Mouse (Mus musculus) intestine, postnatal 0 days (tissue): Measurements from ENCODE around the gene Arhgap1. TPM values are rescaled to one million over a fixed set of nuclear protein-coding genes. Genes with fewer than 3 reads are reported as not detected.
A peak's percentile ranks its signal among the peaks of the same experiment; 100 is the strongest.

Experiments
- ATAC-seq: fragments of 200-750 bp; cut with Nextera tagmentation; 2 replicates; pipeline ENCODE4 v1.8.0; 2017; ENCODE audit warnings: mild to moderate bottlenecking, moderate TSS enrichment, moderate library complexity
- H3K27ac ChIP-seq: fragments of 300-500 bp; sonication (generic); 2 replicates; pipeline ENCODE4 v1.5.1; 2014; ENCODE audit warnings: mild to moderate bottlenecking, low read depth, low read length, moderate library complexity
- H3K27me3 ChIP-seq: fragments of 300-500 bp; sonication (generic); replicated peaks from 2 replicates; pipeline ENCODE4 v1.6.1; 2014; ENCODE audit warnings: low read length, mixed read lengths; ENCODE audit not compliant: control insufficient read depth, insufficient read depth
- H3K36me3 ChIP-seq: fragments of 300-500 bp; sonication (generic); 2 replicates; pipeline ENCODE4 v1.6.1; 2014; ENCODE audit warnings: mild to moderate bottlenecking, moderate library complexity; ENCODE audit not compliant: control insufficient read depth, insufficient read depth
- H3K4me1 ChIP-seq: fragments of 300-500 bp; sonication (generic); replicated peaks from 2 replicates; pipeline ENCODE4 v1.6.1; 2014; ENCODE audit warnings: antibody characterized with exemption, low read length, mixed read lengths; ENCODE audit not compliant: control insufficient read depth, insufficient read depth
- H3K4me2 ChIP-seq: fragments of 300-500 bp; sonication (generic); replicated peaks from 2 replicates; pipeline ENCODE4 v1.6.1; 2014; ENCODE audit warnings: low read depth, mild to moderate bottlenecking, moderate library complexity
- H3K4me3 ChIP-seq: fragments of 300-500 bp; sonication (generic); 2 replicates; pipeline ENCODE4 v1.5.1; 2014; ENCODE audit warnings: low read depth, low read length
- H3K9ac ChIP-seq: fragments of 300-500 bp; sonication (generic); 2 replicates; pipeline ENCODE4 v1.6.1; 2014; ENCODE audit warnings: mild to moderate bottlenecking, low read depth, low read length
- H3K9me3 ChIP-seq: fragments of 300-500 bp; sonication (generic); 2 replicates; pipeline ENCODE4 v1.6.1; 2016; ENCODE audit warnings: mixed run types; ENCODE audit not compliant: control insufficient read depth
- CTCF ChIP-seq: sonication (generic); IDR thresholded peaks from 2 replicates; pipeline ENCODE4 v1.5.1; 2016; ENCODE audit warnings: low read depth, mild to moderate bottlenecking, control low read depth, antibody characterized with exemption, moderate library complexity
- WGBS: fragments of 180-500 bp; shearing (Covaris S2); extraction: QIAGEN DNeasy Blood & Tissue Kit; methylation state at CpG from one replicate; pipeline ENCODE4 v1.1.7; 2014; 5-methylcytosine and 5-hydroxymethylcytosine counted together
- polyA plus RNA-seq: library from polyadenylated mRNA; unstranded; fragments of >200 nt; fragmentation: Nextera tagmentation; extraction: Ambion mirVana; gene quantifications from 2 replicates; pipeline ENCODE4 v1.2.1, GENCODE M21; 2015

The Arhgap1 gene
- polyA plus RNA-seq, 1 experiment from 2014 or later: 92.3 TPM

- Histone ChIP-seq H3K36me3 (peaks cover 86% of the 10 kb centered on the region), H3K9me3 (no peaks in the 10 kb centered on the region), H3K4me1 (no peaks in the 10 kb centered on the region), H3K27me3 (no peaks in the 10 kb centered on the region), H3K9ac (no peak overlapping the region), H3K4me3 (no peak overlapping the region), H3K4me2 (no peak overlapping the region), H3K27ac (0 out of 2 replicates have a peak overlapping the region, but pooled peaks have one; percentile 4)
- TF ChIP-seq CTCF: no peak
- WGBS: 82% methylated on average over 2 of the region's 2 CpGs
- no peak for ATAC-seq
Measured at GRCm38 (mm10) chr2:91673587-91673986, 23.9 kb downstream of the Arhgap1 start.

DNA sequence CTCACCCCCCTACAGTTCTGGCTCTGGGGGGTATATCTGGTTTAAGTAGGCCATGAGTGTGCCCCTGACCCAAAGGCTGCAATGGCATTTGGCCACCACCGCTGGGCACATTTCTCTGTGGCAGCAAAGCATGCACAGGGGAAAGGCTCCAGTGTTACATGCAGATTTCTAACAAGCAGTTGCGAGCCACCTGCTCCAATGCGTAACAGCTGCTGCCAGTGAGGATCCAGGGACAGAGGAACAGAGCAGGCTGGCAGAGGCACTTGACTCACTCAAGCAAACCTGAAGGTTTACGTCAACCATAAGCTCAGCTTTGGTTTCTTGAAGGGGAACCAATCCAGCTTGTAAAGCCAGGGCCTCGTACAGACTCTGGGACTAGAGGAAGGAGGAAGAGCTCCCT, 25.2 kb downstream of the Arhgap1 start:
- 88% methylated on average over 5 of the region's 5 CpGs for WGBS
- no peak overlapping the region for H3K27ac ChIP-seq

DNA sequence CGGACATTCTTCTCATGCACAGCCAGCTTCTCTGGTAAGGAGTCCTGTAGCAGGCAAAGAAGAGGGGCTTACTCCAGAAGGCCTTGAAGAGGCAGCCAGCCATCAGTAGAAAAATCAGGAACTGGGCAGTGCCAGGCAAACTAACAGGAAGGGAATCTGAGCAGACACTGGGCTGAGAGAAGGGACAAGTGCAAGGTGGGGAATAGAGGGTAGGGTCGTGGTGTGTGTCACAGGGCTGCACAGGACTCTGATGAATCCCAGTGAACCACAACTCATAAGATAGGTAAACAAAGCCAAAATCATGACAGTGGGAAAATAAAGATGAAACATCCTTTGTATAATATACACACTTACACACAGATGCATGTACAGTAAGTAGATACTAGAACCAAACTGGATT, 26.8 kb downstream of the Arhgap1 start:
- Histone ChIP-seq H3K9me3 (no peaks in the 10 kb centered on the region), H3K27ac (no peak overlapping the region), H3K9ac (no peak overlapping the region), H3K4me3 (no peak overlapping the region), H3K4me1 (no peaks in the 10 kb centered on the region), H3K36me3 (peaks cover 84% of the 10 kb centered on the region), H3K4me2 (no peak overlapping the region), H3K27me3 (no peaks in the 10 kb centered on the region)
- ATAC-seq: no peak
- no peak for TF ChIP-seq CTCF
- WGBS: 72% methylated on average over 2 of the region's 2 CpGs

More for the DNA sequence above, 25.2 kb downstream of the Arhgap1 start:
- Histone ChIP-seq H3K4me1 (no peaks in the 10 kb centered on the region), H3K27me3 (no peaks in the 10 kb centered on the region), H3K4me3 (no peak overlapping the region), H3K9ac (no peak overlapping the region), H3K4me2 (no peak overlapping the region), H3K36me3 (peaks cover 86% of the 10 kb centered on the region), H3K9me3 (no peaks in the 10 kb centered on the region)
- ATAC-seq: no peak
- TF ChIP-seq CTCF: no peak

DNA sequence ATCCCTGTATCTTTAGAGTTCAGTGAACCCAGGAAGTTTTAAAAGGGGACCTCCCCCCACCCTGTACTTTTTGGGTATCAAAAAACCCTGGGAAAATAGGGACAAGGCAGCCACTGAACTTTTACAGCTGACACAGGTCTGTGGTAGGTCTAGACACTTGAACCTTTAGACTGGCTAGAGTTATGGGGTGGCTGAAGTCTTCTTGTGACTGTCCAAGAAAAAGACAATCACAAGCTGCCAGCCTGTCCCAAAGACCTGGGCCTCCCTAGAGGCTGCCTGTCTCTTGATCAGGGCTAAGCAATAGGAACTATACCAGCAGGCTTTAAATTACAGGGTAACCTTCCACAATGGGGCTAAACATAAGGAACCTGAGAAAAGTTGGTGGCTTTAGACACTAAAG, 27.3 kb downstream of the Arhgap1 start:
- no peak for ATAC-seq
- H3K4me2 ChIP-seq: no peak overlapping the region
- no peaks in the 10 kb centered on the region for H3K27me3 ChIP-seq
- H3K4me1 ChIP-seq: no peaks in the 10 kb centered on the region
- no peaks in the 10 kb centered on the region for H3K9me3 ChIP-seq
- H3K27ac ChIP-seq: no peak overlapping the region
- H3K36me3 ChIP-seq: peaks cover 87% of the 10 kb centered on the region
- no peak for TF ChIP-seq CTCF
- H3K4me3 ChIP-seq: no peak overlapping the region
- H3K9ac ChIP-seq: no peak overlapping the region

- H3K4me2 ChIP-seq: no peak overlapping the region
- 60% methylated on average over 4 of the region's 4 CpGs for WGBS
- ATAC-seq: no peak
- no peaks in the 10 kb centered on the region for H3K27me3 ChIP-seq
- H3K36me3 ChIP-seq: peaks cover 70% of the 10 kb centered on the region
- H3K4me1 ChIP-seq: no peaks in the 10 kb centered on the region
- no peak overlapping the region for H3K4me3 ChIP-seq
- no peak overlapping the region for H3K27ac ChIP-seq
- H3K9me3 ChIP-seq: no peaks in the 10 kb centered on the region
- H3K9ac ChIP-seq: no peak overlapping the region
- TF ChIP-seq CTCF: peak; percentile 72
Measured at GRCm38 (mm10) chr2:91682850-91683249, 33.2 kb downstream of the Arhgap1 start.

DNA sequence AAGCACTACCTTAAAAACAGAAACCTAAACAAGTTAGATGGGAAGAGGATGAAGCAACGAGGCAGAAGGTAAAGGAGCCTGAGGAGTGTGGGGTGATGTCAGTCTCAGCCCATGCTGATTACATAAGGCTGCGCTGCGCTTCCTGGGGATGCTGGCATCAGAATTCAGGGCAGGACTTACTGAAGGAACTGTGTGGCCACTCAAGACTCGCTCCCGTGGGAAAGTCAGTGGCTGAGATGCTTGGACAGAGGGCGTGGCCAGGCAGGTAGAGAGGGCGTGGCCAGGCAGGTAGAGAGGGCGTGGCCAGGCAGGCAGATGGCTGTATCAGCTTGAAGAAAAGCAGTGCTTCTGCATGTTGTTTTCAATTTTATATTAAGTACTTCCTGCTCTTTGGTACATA, 34.3 kb downstream of the Arhgap1 start:
- Histone ChIP-seq H3K9me3 (no peaks in the 10 kb centered on the region), H3K36me3 (peaks cover 72% of the 10 kb centered on the region), H3K27me3 (no peaks in the 10 kb centered on the region), H3K4me2 (no peak overlapping the region), H3K4me3 (no peak overlapping the region), H3K9ac (no peak overlapping the region), H3K4me1 (no peaks in the 10 kb centered on the region), H3K27ac (no peak overlapping the region)
- no peak for ATAC-seq
- WGBS: 65% methylated on average over 8 of the region's 8 CpGs
- no peak for TF ChIP-seq CTCF

- WGBS: 82% methylated on average over 7 of the region's 7 CpGs
- H3K4me1 ChIP-seq: no peaks in the 10 kb centered on the region
- no peak for ATAC-seq
Measured at GRCm38 (mm10) chr2:91689452-91689851, 39.8 kb downstream of the Arhgap1 start.

More at GRCm38 (mm10) chr2:91689452-91689851, 39.8 kb downstream of the Arhgap1 start:
- TF ChIP-seq CTCF: no peak
- H3K27me3 ChIP-seq: no peaks in the 10 kb centered on the region
- peaks cover 66% of the 10 kb centered on the region for H3K36me3 ChIP-seq
- H3K4me2 ChIP-seq: no peak overlapping the region
- H3K9ac ChIP-seq: no peak overlapping the region
- H3K9me3 ChIP-seq: no peaks in the 10 kb centered on the region
- no peak overlapping the region for H3K27ac ChIP-seq
- no peak overlapping the region for H3K4me3 ChIP-seq
